Mouse (Mus musculus) liver, embryonic 15.5 days (tissue): ENCODE data around the gene Snd1. TPM values are rescaled to one million over a fixed set of nuclear protein-coding genes. Genes with fewer than 3 reads are reported as not detected.

Source experiments
- ATAC-seq: fragments of 200-750 bp; cut with Nextera tagmentation; 2 replicates; pipeline ENCODE4 v1.8.0; 2017; ENCODE audit warnings: moderate number of reproducible peaks, mild to moderate bottlenecking, moderate library complexity; ENCODE audit not compliant: insufficient read depth
- H3K27ac ChIP-seq: fragments of 300-500 bp; sonication (generic); replicated peaks from 2 replicates; pipeline ENCODE4 v1.5.1; 2015; ENCODE audit warnings: mild to moderate bottlenecking, inconsistent platforms
- H3K27me3 ChIP-seq: fragments of 300-500 bp; sonication (generic); 2 replicates; pipeline ENCODE4 v1.6.1; 2015; ENCODE audit warnings: mild to moderate bottlenecking, inconsistent platforms
- H3K36me3 ChIP-seq: fragments of 300-500 bp; sonication (generic); replicated peaks from 2 replicates; pipeline ENCODE4 v1.6.1; 2015; ENCODE audit warnings: moderate library complexity, mild to moderate bottlenecking, inconsistent platforms
- H3K4me1 ChIP-seq: fragments of 300-500 bp; sonication (generic); replicated peaks from 2 replicates; pipeline ENCODE4 v1.6.1; 2015; ENCODE audit warnings: inconsistent platforms
- H3K4me2 ChIP-seq: fragments of 300-500 bp; sonication (generic); 2 replicates; pipeline ENCODE4 v1.6.1; 2015; ENCODE audit warnings: moderate library complexity, mild to moderate bottlenecking, inconsistent platforms
- H3K4me3 ChIP-seq: fragments of 300-500 bp; sonication (generic); replicated peaks from 2 replicates; pipeline ENCODE4 v1.5.1; 2015; ENCODE audit warnings: mild to moderate bottlenecking, inconsistent platforms
- H3K9ac ChIP-seq: fragments of 300-500 bp; sonication (generic); 2 replicates; pipeline ENCODE4 v1.6.1; 2015; ENCODE audit warnings: moderate library complexity, mild to moderate bottlenecking, inconsistent platforms
- H3K9me3 ChIP-seq: fragments of 300-500 bp; sonication (generic); replicated peaks from 2 replicates; pipeline ENCODE4 v1.6.1; 2016; ENCODE audit warnings: inconsistent platforms
- WGBS: fragments of 180-500 bp; shearing (Covaris S2); methylation state at CpG from one replicate; pipeline ENCODE4 v1.1.7; 2015; ENCODE audit warnings: mixed read lengths; ENCODE audit not compliant: insufficient replicate concordance; 5-methylcytosine and 5-hydroxymethylcytosine counted together
- polyA plus RNA-seq: library from polyadenylated mRNA; unstranded; fragments of >200 nt; fragmentation: Nextera tagmentation; extraction: Ambion mirVana; gene quantifications from 2 replicates; pipeline ENCODE4 v1.2.1, GENCODE M21; 2015

The Snd1 gene
- polyA plus RNA-seq, 1 experiment from 2014 or later, result 51.1 TPM

DNA sequence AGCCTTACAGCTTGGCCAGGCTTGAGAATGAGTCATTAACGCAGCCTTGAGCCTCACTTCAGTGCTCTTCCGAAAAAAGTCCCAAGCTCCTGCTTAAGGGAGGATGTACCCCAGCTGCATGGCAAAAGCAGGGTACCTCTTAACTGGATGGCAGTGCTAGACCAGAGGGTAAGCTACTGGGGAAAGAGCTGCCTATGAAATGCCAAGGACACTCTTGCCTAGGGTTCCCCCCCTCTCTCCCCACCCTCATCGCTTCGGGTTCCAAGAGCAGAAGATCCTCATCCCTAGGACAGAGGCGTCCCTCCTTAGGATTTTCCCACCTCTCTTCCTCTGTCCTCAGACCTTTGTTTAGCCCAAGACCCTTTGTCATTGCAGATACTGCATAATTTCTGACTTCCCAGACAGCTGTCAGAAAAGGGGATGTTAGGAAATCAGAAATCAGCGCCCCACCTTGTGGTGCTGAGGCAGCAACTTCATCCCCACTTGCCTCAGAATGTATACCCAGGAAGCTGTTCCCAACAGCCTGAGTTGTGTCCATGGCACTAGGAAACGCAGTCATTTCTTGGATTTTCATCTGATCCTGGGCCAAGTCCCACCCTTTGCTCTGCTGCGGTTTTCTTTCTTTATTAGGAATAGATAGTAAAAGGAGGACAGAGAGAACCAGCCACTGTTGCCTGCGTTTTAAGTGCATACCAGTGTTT is 351.9 kb downstream of the Snd1 start:
- no peak for ATAC-seq
- WGBS, result 69% methylated on average over 9 of the region's 9 CpGs
- peaks cover 23% of the 10 kb centered on the region for H3K27me3 ChIP-seq
- H3K27ac ChIP-seq, result no peak overlapping the region
- H3K9me3 ChIP-seq, result no peaks in the 10 kb centered on the region
- H3K36me3 ChIP-seq, result no peaks in the 10 kb centered on the region
- peaks cover 5% of the 10 kb centered on the region for H3K4me1 ChIP-seq
- no peak overlapping the region for H3K4me2 ChIP-seq
- no peak overlapping the region for H3K4me3 ChIP-seq
- H3K9ac ChIP-seq, result no peak overlapping the region

DNA sequence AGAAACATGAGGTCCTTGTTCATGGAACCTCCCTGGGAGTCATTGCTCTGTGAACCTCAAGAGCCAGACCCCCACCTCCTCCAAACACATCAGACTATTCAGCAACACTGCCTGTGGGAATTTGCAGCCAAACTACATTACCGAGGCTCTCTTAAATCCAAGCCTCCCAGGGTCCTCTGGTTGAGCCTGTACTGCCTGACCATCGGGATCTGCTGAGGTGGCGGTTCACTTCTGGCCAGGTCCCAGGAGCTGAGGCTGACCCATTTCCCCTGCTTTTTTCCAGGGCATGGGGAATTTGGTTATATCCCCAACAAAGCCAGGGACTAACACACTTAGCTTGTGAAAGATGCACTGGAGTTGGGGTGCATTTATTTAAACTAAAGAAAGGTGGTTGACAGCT is 352.6 kb downstream of the Snd1 start:
- H3K4me1 ChIP-seq, result peaks cover 10% of the 10 kb centered on the region
- 63% methylated on average over 3 of the region's 3 CpGs for WGBS
- H3K4me3 ChIP-seq, result no peak overlapping the region
- peaks cover 30% of the 10 kb centered on the region for H3K27me3 ChIP-seq
- H3K36me3 ChIP-seq, result no peaks in the 10 kb centered on the region
- H3K9me3 ChIP-seq, result no peaks in the 10 kb centered on the region
- no peak overlapping the region for H3K27ac ChIP-seq
- H3K4me2 ChIP-seq, result no peak overlapping the region
- ATAC-seq, result no peak
- H3K9ac ChIP-seq, result no peak overlapping the region

DNA sequence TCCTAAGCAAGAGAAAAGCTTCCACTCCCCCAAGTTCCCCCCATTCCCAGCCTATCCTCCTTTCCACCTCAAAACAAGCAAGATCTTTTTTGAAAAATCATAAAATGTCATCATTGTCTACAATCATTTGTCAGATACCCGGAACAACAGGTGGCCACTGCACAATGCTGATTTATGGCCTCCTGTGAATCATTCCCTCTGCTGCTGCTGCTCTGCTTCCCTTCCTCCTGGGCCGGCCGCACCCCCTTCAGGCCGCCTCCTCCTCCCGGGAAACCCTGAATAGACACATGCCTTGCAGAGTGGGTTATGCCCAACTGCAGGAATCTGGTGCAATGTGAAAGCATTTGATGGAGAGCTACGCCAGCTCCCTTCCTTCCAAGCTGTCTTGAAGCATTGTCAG is 353.7 kb downstream of the Snd1 start:
- H3K27me3 ChIP-seq, result peaks cover 40% of the 10 kb centered on the region
- no peak for ATAC-seq
- peaks cover 20% of the 10 kb centered on the region for H3K4me1 ChIP-seq
- 62% methylated on average over 6 of the region's 6 CpGs for WGBS
- no peak overlapping the region for H3K4me3 ChIP-seq
- H3K4me2 ChIP-seq, result no peak overlapping the region
- H3K9me3 ChIP-seq, result no peaks in the 10 kb centered on the region
- no peak overlapping the region for H3K9ac ChIP-seq
- H3K27ac ChIP-seq, result no peak overlapping the region
- no peaks in the 10 kb centered on the region for H3K36me3 ChIP-seq

DNA sequence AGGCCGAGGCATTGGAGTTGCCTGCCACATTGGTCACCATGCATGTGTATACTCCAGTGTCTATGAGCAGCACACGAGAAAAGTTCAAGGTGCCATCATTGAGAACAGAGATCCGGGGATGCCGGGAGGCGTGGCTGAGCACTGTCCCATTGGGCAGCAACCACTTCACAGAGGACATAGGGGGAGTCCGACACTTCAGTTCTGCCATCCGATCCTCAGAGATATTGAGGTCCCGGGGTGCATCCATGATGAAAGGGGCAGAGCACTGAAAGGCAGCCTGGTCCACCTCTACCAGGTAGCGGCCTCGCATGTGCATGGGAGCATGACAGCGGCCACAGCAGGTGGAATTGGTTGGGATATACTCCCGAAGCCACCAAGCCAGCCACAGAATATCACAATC is 355.4 kb downstream of the Snd1 start:
- Histone ChIP-seq H3K27me3 (peaks cover 58% of the 10 kb centered on the region), H3K4me2 (no peak overlapping the region), H3K36me3 (no peaks in the 10 kb centered on the region), H3K4me3 (no peak overlapping the region), H3K9me3 (no peaks in the 10 kb centered on the region), H3K9ac (no peak overlapping the region), H3K4me1 (peaks cover 24% of the 10 kb centered on the region), H3K27ac (no peak overlapping the region)
- WGBS, result 70% methylated on average over 12 of the region's 12 CpGs
- no peak for ATAC-seq

DNA sequence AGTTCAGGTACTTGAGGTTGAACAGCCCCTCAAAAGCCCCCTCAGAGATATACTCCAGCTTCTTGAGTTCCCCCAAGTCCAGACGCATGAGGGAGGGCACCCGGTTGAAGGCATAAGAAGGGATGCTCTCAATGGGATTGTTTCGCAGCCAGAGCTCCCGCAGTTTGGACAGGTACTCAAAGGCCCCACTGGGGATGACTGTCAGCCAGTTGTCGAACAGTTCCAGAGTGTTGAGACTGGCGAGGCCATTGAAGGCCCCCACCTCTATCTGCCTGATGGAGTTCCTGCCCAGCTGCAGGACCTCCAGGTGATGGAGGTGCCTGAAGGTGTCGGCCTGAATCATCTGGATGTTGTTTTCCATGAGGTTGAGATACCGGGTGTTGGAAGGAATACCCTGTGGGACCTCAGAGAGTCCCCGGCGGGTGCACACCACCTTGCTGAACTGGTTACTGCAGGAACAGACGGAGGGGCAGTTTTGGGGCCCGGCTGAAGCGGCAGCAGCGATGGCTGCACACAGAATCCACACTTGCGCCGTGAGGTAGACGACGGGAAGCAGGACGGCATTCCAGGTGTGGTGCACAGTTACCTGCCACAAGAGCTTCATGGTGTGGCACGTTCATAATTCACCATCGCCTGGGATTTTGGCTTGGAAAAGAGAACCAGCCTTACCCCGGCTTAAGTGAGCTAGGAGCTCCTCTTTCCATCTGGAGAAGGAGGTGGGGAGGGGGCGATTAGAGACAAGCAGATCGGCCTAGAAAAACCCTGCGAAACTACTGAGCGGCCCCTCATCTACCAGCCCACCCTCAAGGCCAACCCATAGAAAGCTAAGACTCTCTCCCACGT is 356.3 kb downstream of the Snd1 start, which contains the start of gene Lrrc4:
TSS of gene Lrrc4 (minus strand) at position 737 of the 843 bp plus-strand sequence.
- whole genome bisulfite sequencing, result 52% methylated on average over 27 of the region's 27 CpGs

DNA sequence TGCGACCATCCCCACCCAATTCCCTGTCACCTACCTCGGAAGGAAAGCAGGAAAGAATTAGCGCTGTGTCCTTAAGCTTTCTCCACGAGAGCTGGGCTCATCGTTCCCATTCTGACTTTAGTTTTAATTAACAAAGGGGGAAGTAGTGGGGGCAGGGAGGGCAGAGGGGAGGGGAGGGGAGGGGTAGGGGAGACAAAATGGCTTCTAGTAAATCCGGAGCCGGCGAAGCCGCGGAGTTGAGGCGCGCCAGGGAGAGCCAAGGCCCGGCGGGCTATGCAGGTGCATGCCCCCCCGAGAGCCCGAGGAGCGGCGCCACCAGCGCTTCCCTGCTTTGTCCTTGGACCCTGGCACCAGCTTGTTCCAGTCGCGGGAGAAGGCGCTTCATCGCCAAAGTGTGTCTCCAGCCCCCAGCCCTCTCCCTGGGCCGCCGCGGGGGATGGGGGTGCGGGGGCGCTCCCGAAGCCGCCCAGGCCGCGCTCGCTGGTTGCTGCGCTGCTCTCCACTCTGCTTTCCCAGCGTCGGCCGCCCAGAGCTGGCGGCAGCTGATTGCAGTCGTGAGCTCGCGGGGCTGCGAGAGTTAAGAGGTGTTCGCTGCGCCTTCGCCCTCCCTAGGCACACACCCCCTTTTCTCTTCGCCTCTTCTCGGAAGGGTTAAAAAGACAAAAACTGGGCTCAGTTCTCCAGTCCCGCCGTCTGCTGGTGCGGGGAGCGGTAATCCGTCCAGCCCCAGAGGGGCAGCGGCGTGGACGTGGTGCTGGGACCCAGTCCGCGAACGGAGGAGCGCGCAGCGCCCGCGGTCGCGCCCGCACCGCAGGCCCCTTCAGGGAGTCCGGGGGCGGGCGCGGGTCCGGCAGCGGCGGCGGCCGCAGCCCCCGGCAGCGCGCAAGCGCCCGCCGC is 357.2 kb downstream of the Snd1 start:
- Histone ChIP-seq H3K9me3 (no peaks in the 10 kb centered on the region), H3K4me3 (peak overlapping the region; percentile 52), H3K4me1 (peaks cover 24% of the 10 kb centered on the region), H3K4me2 (peak overlapping the region; percentile 81), H3K27me3 (peaks cover 58% of the 10 kb centered on the region), H3K27ac (no peak overlapping the region), H3K9ac (no peak overlapping the region), H3K36me3 (no peaks in the 10 kb centered on the region)
- ATAC-seq, result peak; percentile 48; the same call in 1 of the 2 replicates
- 1% methylated on average over 80 of the region's 82 CpGs for WGBS

More for the DNA sequence above, 356.3 kb downstream of the Snd1 start, which contains the start of gene Lrrc4:
- no peaks in the 10 kb centered on the region for H3K9me3 ChIP-seq
- peak within 1 kb of the TSS; percentile 81 for H3K4me2 ChIP-seq
- H3K27me3 ChIP-seq, result peaks cover 58% of the 10 kb centered on the region
- H3K4me1 ChIP-seq, result peaks cover 24% of the 10 kb centered on the region
- H3K9ac ChIP-seq, result no peak within 1 kb of the TSS
- H3K27ac ChIP-seq, result no peak within 1 kb of the TSS
- no peaks in the 10 kb centered on the region for H3K36me3 ChIP-seq
- no peak for ATAC-seq
- H3K4me3 ChIP-seq, result peak within 1 kb of the TSS; percentile 52

DNA sequence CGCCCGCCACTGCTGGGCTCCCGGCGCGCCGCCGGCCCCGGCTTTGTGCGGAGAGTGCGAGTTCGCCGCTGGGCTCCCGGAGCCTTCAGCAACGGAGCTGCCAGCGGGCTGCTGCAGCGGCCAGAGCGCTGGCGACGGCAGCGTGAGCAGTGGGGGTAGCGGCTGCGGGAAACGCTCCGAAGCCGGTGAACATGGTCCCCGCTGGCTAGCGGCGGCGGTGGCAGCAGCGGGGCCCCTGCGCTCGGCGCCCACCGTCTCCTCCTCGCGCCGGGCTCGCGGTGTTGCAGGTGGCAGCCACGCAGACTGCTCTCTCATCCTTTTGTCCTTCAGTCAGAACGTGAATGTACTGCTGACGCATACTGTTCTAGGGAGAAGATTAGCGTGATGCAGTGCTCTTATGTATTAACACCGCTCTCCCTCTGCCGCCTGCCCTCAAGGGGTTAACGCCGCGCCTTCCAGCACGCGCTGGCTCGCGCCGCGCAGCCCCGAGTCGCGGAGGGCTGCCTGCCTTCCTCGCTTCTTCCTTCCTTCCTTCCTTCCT is 357.9 kb downstream of the Snd1 start:
- Histone ChIP-seq H3K9me3 (no peaks in the 10 kb centered on the region), H3K4me3 (peak overlapping the region; percentile 52), H3K4me2 (peak overlapping the region; percentile 81), H3K27ac (no peak overlapping the region), H3K4me1 (peaks cover 24% of the 10 kb centered on the region), H3K36me3 (no peaks in the 10 kb centered on the region), H3K9ac (peak overlapping the region; percentile 21; the same call in 1 of the 2 replicates), H3K27me3 (peaks cover 58% of the 10 kb centered on the region)
- WGBS, result under 1% methylated on average over 58 of the region's 58 CpGs
- ATAC-seq, result no peak; the same call in 1 of the 2 replicates

DNA sequence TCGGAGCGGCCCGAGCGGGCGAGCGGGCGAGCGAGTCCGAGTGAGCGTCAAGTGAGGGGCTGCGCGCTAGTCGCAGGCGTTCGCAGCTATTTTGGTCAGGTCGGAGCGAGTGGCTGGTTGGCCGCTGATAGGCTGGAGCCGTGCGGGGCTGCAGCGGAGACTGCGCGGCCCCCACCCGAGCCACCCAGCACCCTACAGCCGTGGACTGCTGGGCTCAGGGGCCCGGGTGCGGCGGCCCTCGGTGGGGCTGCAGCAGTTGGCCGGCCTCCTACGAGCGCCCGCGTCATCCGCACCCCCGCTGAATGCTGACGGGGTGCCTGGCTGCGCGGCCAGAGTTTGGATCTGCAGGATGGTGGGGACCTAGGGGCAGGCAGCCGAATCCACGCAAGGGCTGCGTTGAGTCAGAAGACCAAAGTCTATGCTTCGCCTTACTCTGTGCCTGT is 358.5 kb downstream of the Snd1 start:
- H3K9me3 ChIP-seq, result no peaks in the 10 kb centered on the region
- H3K27ac ChIP-seq, result no peak overlapping the region
- WGBS, result 4% methylated on average over 43 of the region's 43 CpGs
- peaks cover 24% of the 10 kb centered on the region for H3K4me1 ChIP-seq
- H3K9ac ChIP-seq, result no peak overlapping the region
- H3K36me3 ChIP-seq, result no peaks in the 10 kb centered on the region
- H3K4me3 ChIP-seq, result peak overlapping the region; percentile 52
- ATAC-seq, result no peak
- H3K27me3 ChIP-seq, result peaks cover 58% of the 10 kb centered on the region
- H3K4me2 ChIP-seq, result peak overlapping the region; percentile 81

DNA sequence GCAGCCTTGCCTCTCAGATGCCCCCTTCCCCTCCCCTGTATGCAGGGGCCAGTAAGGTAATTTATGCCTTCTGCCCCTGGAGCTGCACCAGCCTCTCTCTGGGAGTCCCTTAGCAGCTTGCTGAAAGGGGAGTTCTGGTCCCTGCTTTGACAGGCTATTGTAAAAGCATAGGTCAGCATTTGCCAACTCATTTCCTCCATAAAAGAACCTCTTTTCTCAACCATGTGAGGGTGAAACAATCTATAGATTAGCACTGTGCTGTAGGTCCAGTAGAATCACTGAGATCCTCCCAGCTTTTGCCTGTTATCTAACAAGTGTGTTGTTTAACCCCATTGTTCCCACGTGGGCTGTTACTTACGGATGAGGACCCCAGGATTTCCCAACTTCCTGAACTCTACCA is 359.1 kb downstream of the Snd1 start:
- Histone ChIP-seq H3K4me3 (no peak overlapping the region), H3K9ac (no peak overlapping the region), H3K9me3 (no peaks in the 10 kb centered on the region), H3K27me3 (peaks cover 58% of the 10 kb centered on the region), H3K4me2 (no peak overlapping the region), H3K27ac (no peak overlapping the region), H3K36me3 (no peaks in the 10 kb centered on the region), H3K4me1 (peaks cover 24% of the 10 kb centered on the region)
- 30% methylated on average over 2 of the region's 2 CpGs for WGBS
- ATAC-seq, result no peak

DNA sequence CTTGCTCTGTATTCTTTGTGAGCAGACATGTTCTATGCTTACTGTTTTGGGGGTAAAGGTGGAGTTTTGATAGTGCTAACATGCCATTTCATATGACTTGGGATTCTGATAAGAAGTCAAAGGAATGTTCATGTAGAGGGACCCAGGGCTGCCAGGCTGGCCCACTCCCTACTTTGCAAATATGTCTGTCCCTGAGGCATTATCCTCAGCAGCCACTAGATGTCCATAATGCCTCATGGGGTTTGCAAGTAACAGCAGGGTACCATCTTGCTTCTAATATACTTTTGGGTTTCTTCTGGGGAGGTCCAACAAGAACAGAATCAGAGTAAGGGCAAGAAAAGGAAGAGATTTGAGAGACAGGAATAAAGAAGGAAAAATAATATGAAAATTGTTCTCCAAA is 361.7 kb downstream of the Snd1 start:
- Histone ChIP-seq H3K4me3 (no peak overlapping the region), H3K9ac (no peak overlapping the region), H3K4me1 (peaks cover 20% of the 10 kb centered on the region), H3K27me3 (peaks cover 38% of the 10 kb centered on the region), H3K36me3 (no peaks in the 10 kb centered on the region), H3K27ac (no peak overlapping the region), H3K4me2 (no peak overlapping the region), H3K9me3 (no peaks in the 10 kb centered on the region)
- ATAC-seq, result no peak
